Mouse (Mus musculus) lung, embryonic 14.5 days (tissue): ENCODE measurements at regions not wholly inside any gene's neighbourhood (a gene's known extent, or its start where the extent isn't known, plus 50 kb on each side); places are given as distances from the start of the nearest gene placed in this dataset.
A peak's percentile ranks its signal among the peaks of the same experiment; 100 is the strongest.

Experiments used
- ATAC-seq: fragments of 200-750 bp; cut with Nextera tagmentation; 2 replicates; pipeline ENCODE4 v1.8.0; 2017; ENCODE audit warnings: mild to moderate bottlenecking, moderate TSS enrichment, moderate library complexity; ENCODE audit not compliant: insufficient read depth
- DNase-seq: peaks from one replicate; pipeline ENCODE4 v3.0.0-alpha.2; 2015
- H3K27ac ChIP-seq: fragments of 300-500 bp; sonication (generic); 2 replicates; pipeline ENCODE4 v1.5.1; 2014; ENCODE audit warnings: low read depth, mild to moderate bottlenecking, moderate library complexity
- H3K27me3 ChIP-seq: fragments of 300-500 bp; sonication (generic); 2 replicates; pipeline ENCODE4 v1.6.1; 2014; ENCODE audit warnings: low read length, control low read depth; ENCODE audit not compliant: insufficient read depth
- H3K36me3 ChIP-seq: fragments of 300-500 bp; sonication (generic); 2 replicates; pipeline ENCODE4 v1.6.1; 2014; ENCODE audit warnings: control low read depth; ENCODE audit not compliant: insufficient read depth
- H3K4me1 ChIP-seq: fragments of 300-500 bp; sonication (generic); 2 replicates; pipeline ENCODE4 v1.6.1; 2014; ENCODE audit warnings: antibody characterized with exemption, control low read depth; ENCODE audit not compliant: insufficient read depth
- H3K4me2 ChIP-seq: fragments of 300-500 bp; sonication (generic); 2 replicates; pipeline ENCODE4 v1.6.1; 2014; ENCODE audit warnings: mild to moderate bottlenecking
- H3K4me3 ChIP-seq: fragments of 300-500 bp; sonication (generic); 2 replicates; pipeline ENCODE4 v1.5.1; 2014; ENCODE audit warnings: low read depth, low read length
- H3K9ac ChIP-seq: fragments of 300-500 bp; sonication (generic); 2 replicates; pipeline ENCODE4 v1.6.1; 2014
- H3K9me3 ChIP-seq: fragments of 300-500 bp; sonication (generic); 2 replicates; pipeline ENCODE4 v1.6.1; 2016; ENCODE audit warnings: low read depth, low read length, control low read depth
- CTCF ChIP-seq: IDR thresholded peaks from 2 replicates; pipeline ENCODE4 v1.5.1; 2016; ENCODE audit warnings: antibody characterized with exemption, low read depth
- WGBS: fragments of 180-500 bp; shearing (Covaris S2); extraction: QIAGEN DNeasy Blood & Tissue Kit; methylation state at CpG from one replicate; pipeline ENCODE4 v1.1.7; 2014; 5-methylcytosine and 5-hydroxymethylcytosine counted together

DNA sequence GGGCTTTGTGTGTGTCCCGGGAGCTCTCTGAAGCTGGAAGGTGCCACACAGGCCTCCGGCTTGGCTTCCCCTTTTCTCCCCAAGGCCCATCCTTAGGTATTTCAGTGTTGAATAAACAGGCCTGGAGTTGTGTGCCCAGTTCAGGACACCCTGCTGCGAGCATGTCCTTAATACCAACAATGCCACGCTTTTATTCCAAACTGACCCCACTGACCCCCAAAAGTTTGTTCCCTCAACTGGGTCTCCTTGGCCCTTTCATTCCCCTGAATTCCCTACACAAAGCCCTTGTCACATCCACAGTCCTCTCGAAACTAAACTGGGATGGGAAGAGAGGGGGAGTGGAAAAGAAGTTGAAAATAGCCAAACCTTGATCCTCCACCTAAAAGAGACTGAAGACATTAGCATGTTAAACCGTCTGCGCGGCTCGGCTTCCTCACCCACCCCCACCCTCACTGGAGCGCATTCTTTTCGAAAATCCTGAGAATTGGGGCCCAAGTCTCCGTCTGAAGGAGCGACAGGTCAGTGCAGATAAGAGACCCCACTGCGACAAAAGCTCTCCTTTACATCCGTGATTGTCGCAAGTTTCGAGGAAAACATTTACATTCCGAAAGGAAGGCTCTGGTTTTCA lies 283.7 kb downstream of the Pmp22 start:
- Histone ChIP-seq H3K4me2 (peak overlapping the region; percentile 51), H3K4me1 (no peaks in the 10 kb centered on the region), H3K9ac (no peak overlapping the region), H3K4me3 (peak overlapping the region; percentile 17; the same call in 1 of the 2 replicates), H3K9me3 (no peaks in the 10 kb centered on the region), H3K27ac (no peak overlapping the region), H3K27me3 (peaks cover 44% of the 10 kb centered on the region), H3K36me3 (no peaks in the 10 kb centered on the region)
- 10% methylated on average over 18 of the region's 18 CpGs for WGBS
- DNase-seq (peak; percentile 29), ATAC-seq (no peak)
- no peak for TF ChIP-seq CTCF

DNA sequence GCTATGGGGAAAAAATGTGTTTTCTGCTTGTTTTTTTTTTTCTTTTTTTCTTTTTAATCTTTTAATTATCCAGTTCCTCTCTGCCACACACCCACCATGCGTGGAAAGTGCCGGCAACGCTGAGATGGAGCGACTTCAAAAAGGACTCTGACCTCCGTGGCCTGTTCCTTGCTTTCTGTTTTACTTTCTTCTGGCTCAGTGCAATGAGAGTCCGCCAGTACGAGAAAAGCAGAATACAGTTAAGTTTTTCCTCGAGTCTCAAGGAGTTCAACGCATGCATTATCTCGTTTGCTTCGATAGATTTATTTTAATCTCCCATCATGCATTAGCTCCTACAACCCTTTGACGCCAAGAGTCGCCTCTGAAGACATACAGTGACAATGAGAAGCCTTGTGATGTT lies 284.3 kb downstream of the Pmp22 start:
- DNase-seq, result no peak
- 15% methylated on average over 13 of the region's 13 CpGs for WGBS
- Histone ChIP-seq H3K4me1 (no peaks in the 10 kb centered on the region), H3K36me3 (no peaks in the 10 kb centered on the region), H3K27me3 (peaks cover 46% of the 10 kb centered on the region), H3K4me3 (peak overlapping the region; percentile 17; the same call in 1 of the 2 replicates), H3K4me2 (peak overlapping the region; percentile 51), H3K27ac (no peak overlapping the region), H3K9ac (no peak overlapping the region), H3K9me3 (no peaks in the 10 kb centered on the region)
- ATAC-seq, result no peak
- TF ChIP-seq CTCF, result no peak

GRCm38 (mm10) chr11:63413621-63414020 lies 284.8 kb downstream of the Pmp22 start:
- 64% methylated on average over 4 of the region's 4 CpGs for WGBS
- ATAC-seq (no peak), DNase-seq (no peak)
- Histone ChIP-seq H3K4me3 (no peak overlapping the region), H3K9me3 (no peaks in the 10 kb centered on the region), H3K9ac (no peak overlapping the region), H3K36me3 (no peaks in the 10 kb centered on the region), H3K27ac (no peak overlapping the region), H3K4me2 (no peak overlapping the region), H3K4me1 (no peaks in the 10 kb centered on the region), H3K27me3 (peaks cover 49% of the 10 kb centered on the region)
- no peak for TF ChIP-seq CTCF

- H3K36me3 ChIP-seq, result no peaks in the 10 kb centered on the region
- ATAC-seq (no peak), DNase-seq (no peak)
- TF ChIP-seq CTCF, result no peak
- no peak overlapping the region for H3K9ac ChIP-seq
- H3K27me3 ChIP-seq, result peaks cover 43% of the 10 kb centered on the region
- no peaks in the 10 kb centered on the region for H3K4me1 ChIP-seq
- no peak overlapping the region for H3K4me3 ChIP-seq
- H3K27ac ChIP-seq, result no peak overlapping the region
- 59% methylated on average over 5 of the region's 5 CpGs for WGBS
- no peak overlapping the region for H3K4me2 ChIP-seq
- no peaks in the 10 kb centered on the region for H3K9me3 ChIP-seq
These were observed 289.4 kb downstream of the Pmp22 start for GRCm38 (mm10) chr11:63418042-63418776.

GRCm38 (mm10) chr11:63420341-63420740 lies 291.6 kb downstream of the Pmp22 start:
- ATAC-seq (no peak; the same call in 1 of the 2 replicates), DNase-seq (peak; percentile 79)
- no peaks in the 10 kb centered on the region for H3K36me3 ChIP-seq
- no peak overlapping the region for H3K9ac ChIP-seq
- no peaks in the 10 kb centered on the region for H3K9me3 ChIP-seq
- H3K4me3 ChIP-seq, result no peak overlapping the region
- H3K4me2 ChIP-seq, result no peak overlapping the region
- peaks cover 30% of the 10 kb centered on the region for H3K27me3 ChIP-seq
- H3K27ac ChIP-seq, result no peak overlapping the region
- TF ChIP-seq CTCF, result no peak
- H3K4me1 ChIP-seq, result no peaks in the 10 kb centered on the region
- WGBS, result 45% methylated on average over 3 of the region's 3 CpGs

DNA sequence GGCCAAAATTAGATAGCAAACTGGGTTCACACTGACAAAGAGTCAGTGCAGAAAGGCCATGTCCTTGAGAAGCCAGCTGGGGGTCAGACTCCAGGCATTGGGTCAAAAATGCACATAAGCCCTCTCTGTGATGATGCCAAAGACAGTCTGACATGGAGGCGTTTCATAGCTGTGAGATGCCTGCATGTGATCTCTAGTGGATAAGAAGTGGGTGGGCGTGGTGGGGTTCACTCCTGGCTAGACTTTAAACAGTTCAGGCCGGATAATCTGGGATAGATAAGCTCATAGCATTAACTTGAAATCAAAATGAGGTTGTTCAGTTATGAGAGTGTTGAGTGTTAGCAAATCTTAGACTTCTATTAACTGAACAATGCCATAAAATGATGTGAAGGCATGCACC lies 293.3 kb downstream of the Pmp22 start:
- ATAC-seq (no peak), DNase-seq (no peak)
- no peaks in the 10 kb centered on the region for H3K4me1 ChIP-seq
- no peak overlapping the region for H3K9ac ChIP-seq
- TF ChIP-seq CTCF, result no peak
- WGBS, result 69% methylated on average over 3 of the region's 3 CpGs
- peaks cover 24% of the 10 kb centered on the region for H3K27me3 ChIP-seq
- H3K4me2 ChIP-seq, result no peak overlapping the region
- no peaks in the 10 kb centered on the region for H3K36me3 ChIP-seq
- no peak overlapping the region for H3K4me3 ChIP-seq
- H3K9me3 ChIP-seq, result no peaks in the 10 kb centered on the region
- no peak overlapping the region for H3K27ac ChIP-seq

DNA sequence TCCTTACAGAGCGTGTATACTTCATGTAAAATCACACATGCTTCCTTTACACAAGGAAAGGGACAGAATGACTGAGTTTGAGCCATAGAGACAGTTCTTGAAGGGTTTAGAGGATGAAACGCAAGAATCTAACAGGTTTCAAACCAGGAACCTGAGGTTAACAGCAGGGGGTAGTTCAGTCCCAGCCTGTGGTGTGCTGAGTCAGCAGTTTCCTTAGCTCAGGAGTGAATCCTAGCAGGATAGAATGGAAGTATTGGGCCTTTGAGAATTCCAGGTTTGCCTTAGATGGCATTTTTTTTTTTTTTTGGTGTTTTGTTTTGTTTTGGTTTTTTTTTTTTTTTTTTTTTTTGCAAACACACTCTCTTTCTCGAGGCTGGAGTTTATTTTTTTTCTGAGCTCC lies 295.5 kb downstream of the Pmp22 start:
- peaks cover 13% of the 10 kb centered on the region; the same call in 1 of the 2 replicates for H3K27me3 ChIP-seq
- 73% methylated on average over 3 of the region's 3 CpGs for WGBS
- H3K4me1 ChIP-seq, result no peaks in the 10 kb centered on the region
- no peak overlapping the region for H3K4me3 ChIP-seq
- no peaks in the 10 kb centered on the region for H3K36me3 ChIP-seq
- TF ChIP-seq CTCF, result no peak
- ATAC-seq (no peak), DNase-seq (no peak)
- H3K4me2 ChIP-seq, result no peak overlapping the region
- H3K27ac ChIP-seq, result no peak overlapping the region
- no peaks in the 10 kb centered on the region for H3K9me3 ChIP-seq
- H3K9ac ChIP-seq, result no peak overlapping the region
